Mouse (Mus musculus) stomach, embryonic 16.5 days (tissue): ENCODE measurements around the gene Gm49342. TPM values are rescaled to one million over a fixed set of nuclear protein-coding genes. Genes with fewer than 3 reads are reported as not detected.
"Not testable (repeated sequence)": the region's sequence is repeated elsewhere in the genome, so short reads cannot be mapped to it uniquely, and the experiment has no call there.

Experiments
- ATAC-seq: fragments of 200-750 bp; cut with Nextera tagmentation; 2 replicates; pipeline ENCODE4 v1.8.0; 2017; ENCODE audit warnings: moderate number of reproducible peaks, moderate TSS enrichment; ENCODE audit not compliant: insufficient read depth, low FRiP score
- H3K27ac ChIP-seq: fragments of 300-500 bp; sonication (generic); 2 replicates; pipeline ENCODE4 v1.5.1; 2014; ENCODE audit warnings: low read length
- H3K27me3 ChIP-seq: fragments of 300-500 bp; sonication (generic); 2 replicates; pipeline ENCODE4 v1.6.1; 2014; ENCODE audit warnings: low read length, control low read depth, mixed read lengths; ENCODE audit not compliant: control insufficient read depth, insufficient read depth
- H3K36me3 ChIP-seq: fragments of 300-500 bp; sonication (generic); 2 replicates; pipeline ENCODE4 v1.6.1; 2014; ENCODE audit warnings: low read length; ENCODE audit not compliant: control insufficient read depth, insufficient read depth
- H3K4me1 ChIP-seq: fragments of 300-500 bp; sonication (generic); 2 replicates; pipeline ENCODE4 v1.6.1; 2014; ENCODE audit warnings: low read length, control low read depth, mixed read lengths; ENCODE audit not compliant: control insufficient read depth, insufficient read depth
- H3K4me2 ChIP-seq: fragments of 300-500 bp; sonication (generic); 2 replicates; pipeline ENCODE4 v1.6.1; 2014; ENCODE audit warnings: low read depth, low read length, mixed read lengths
- H3K4me3 ChIP-seq: fragments of 300-500 bp; sonication (generic); replicated peaks from 2 replicates; pipeline ENCODE4 v1.5.1; 2014; ENCODE audit warnings: mild to moderate bottlenecking, low read length
- H3K9ac ChIP-seq: fragments of 300-500 bp; sonication (generic); 2 replicates; pipeline ENCODE4 v1.6.1; 2014; ENCODE audit warnings: low read length
- H3K9me3 ChIP-seq: fragments of 300-500 bp; sonication (generic); replicated peaks from 2 replicates; pipeline ENCODE4 v1.6.1; 2016; ENCODE audit warnings: low read length, control low read depth; ENCODE audit not compliant: control insufficient read depth
- WGBS: fragments of 180-500 bp; shearing (Covaris S2); extraction: QIAGEN DNeasy Blood & Tissue Kit; methylation state at CpG from one replicate; pipeline ENCODE4 v1.1.7; 2014; 5-methylcytosine and 5-hydroxymethylcytosine counted together
- polyA plus RNA-seq: library from polyadenylated mRNA; unstranded; fragments of >200 nt; fragmentation: Nextera tagmentation; extraction: Ambion mirVana; gene quantifications from 2 replicates; pipeline ENCODE4 v1.2.1, GENCODE M21; 2015

Gm49342 gene
- polyA plus RNA-seq, 1 experiment from 2014 or later = not detected

- H3K9me3 ChIP-seq = no peaks in the 10 kb centered on the region
- no peaks in the 10 kb centered on the region for H3K27me3 ChIP-seq
- H3K9ac ChIP-seq = no peak overlapping the region
- ATAC-seq = no peak
- H3K36me3 ChIP-seq = no peaks in the 10 kb centered on the region
- H3K4me2 ChIP-seq = no peak overlapping the region
- H3K4me3 ChIP-seq = no peak overlapping the region
- no peaks in the 10 kb centered on the region for H3K4me1 ChIP-seq
- H3K27ac ChIP-seq = no peak overlapping the region
- WGBS = 58% methylated on average over 1 of the region's 1 CpGs
Observed at GRCm38 (mm10) chr14:50970822-50971221, 26.5 kb downstream of the Gm49342 start.

- H3K4me2 ChIP-seq = not testable (repeated sequence)
Observed at GRCm38 (mm10) chr14:50973054-50973453, 28.7 kb downstream of the Gm49342 start.

GRCm38 (mm10) chr14:50973700-50974099 lies 29.4 kb downstream of the Gm49342 start:
- Histone ChIP-seq H3K4me1 (no peaks in the 10 kb centered on the region), H3K36me3 (no peaks in the 10 kb centered on the region), H3K9ac (no peak overlapping the region), H3K27me3 (no peaks in the 10 kb centered on the region), H3K4me3 (no peak overlapping the region), H3K9me3 (no peaks in the 10 kb centered on the region), H3K27ac (no peak overlapping the region), H3K4me2 (no peak overlapping the region)
- 35% methylated on average over 4 of the region's 4 CpGs for WGBS
- ATAC-seq = no peak

More at GRCm38 (mm10) chr14:50973054-50973453, 28.7 kb downstream of the Gm49342 start:
- not testable (repeated sequence) for ATAC-seq, H3K27me3 ChIP-seq, H3K27ac ChIP-seq, H3K4me3 ChIP-seq, H3K9ac ChIP-seq, H3K9me3 ChIP-seq, H3K4me1 ChIP-seq, H3K36me3 ChIP-seq
- 90% methylated on average over 5 of the region's 5 CpGs for WGBS

GRCm38 (mm10) chr14:50975001-50975400 lies 30.7 kb downstream of the Gm49342 start:
- Histone ChIP-seq H3K4me2 (no peak overlapping the region), H3K9ac (no peak overlapping the region), H3K36me3 (no peaks in the 10 kb centered on the region), H3K9me3 (no peaks in the 10 kb centered on the region), H3K4me3 (no peak overlapping the region), H3K4me1 (no peaks in the 10 kb centered on the region), H3K27me3 (no peaks in the 10 kb centered on the region), H3K27ac (no peak overlapping the region)
- no peak for ATAC-seq
- 64% methylated on average over 5 of the region's 5 CpGs for WGBS

- no peak for ATAC-seq
- WGBS = 31% methylated on average over 9 of the region's 9 CpGs
- Histone ChIP-seq H3K27ac (no peak overlapping the region), H3K4me3 (no peak overlapping the region), H3K4me2 (no peak overlapping the region), H3K4me1 (no peaks in the 10 kb centered on the region), H3K27me3 (no peaks in the 10 kb centered on the region), H3K36me3 (no peaks in the 10 kb centered on the region), H3K9ac (0 out of 2 replicates have a peak overlapping the region, but pooled peaks have one; percentile 41), H3K9me3 (no peaks in the 10 kb centered on the region)
Observed at GRCm38 (mm10) chr14:50976674-50977073, 32.4 kb downstream of the Gm49342 start.

GRCm38 (mm10) chr14:50978451-50978850 lies 34.1 kb downstream of the Gm49342 start:
- not testable (repeated sequence) for ATAC-seq, H3K9ac ChIP-seq, H3K4me2 ChIP-seq, H3K27ac ChIP-seq, H3K4me1 ChIP-seq, H3K4me3 ChIP-seq, H3K27me3 ChIP-seq, H3K9me3 ChIP-seq, H3K36me3 ChIP-seq
- 90% methylated on average over 6 of the region's 6 CpGs for WGBS

GRCm38 (mm10) chr14:50979631-50980030 lies 35.3 kb downstream of the Gm49342 start:
- H3K36me3 ChIP-seq = no peaks in the 10 kb centered on the region
- no peaks in the 10 kb centered on the region for H3K4me1 ChIP-seq
- H3K9ac ChIP-seq = no peak overlapping the region
- no peaks in the 10 kb centered on the region for H3K9me3 ChIP-seq
- no peak overlapping the region for H3K27ac ChIP-seq
- no peak for ATAC-seq
- H3K4me2 ChIP-seq = no peak overlapping the region
- H3K27me3 ChIP-seq = no peaks in the 10 kb centered on the region
- H3K4me3 ChIP-seq = no peak overlapping the region

- no peak for ATAC-seq
- Histone ChIP-seq H3K27ac (no peak overlapping the region), H3K36me3 (no peaks in the 10 kb centered on the region)
Observed at GRCm38 (mm10) chr14:50981207-50981606, 36.9 kb downstream of the Gm49342 start.

GRCm38 (mm10) chr14:50981837-50982236 lies 37.5 kb downstream of the Gm49342 start:
- Histone ChIP-seq H3K9ac (no peak overlapping the region), H3K27ac (no peak overlapping the region), H3K9me3 (no peaks in the 10 kb centered on the region), H3K36me3 (no peaks in the 10 kb centered on the region), H3K4me2 (no peak overlapping the region), H3K4me3 (no peak overlapping the region), H3K27me3 (no peaks in the 10 kb centered on the region), H3K4me1 (no peaks in the 10 kb centered on the region)
- ATAC-seq = no peak
- 59% methylated on average over 5 of the region's 5 CpGs for WGBS

More at GRCm38 (mm10) chr14:50981207-50981606, 36.9 kb downstream of the Gm49342 start:
- Histone ChIP-seq H3K9me3 (no peaks in the 10 kb centered on the region), H3K27me3 (no peaks in the 10 kb centered on the region), H3K4me3 (no peak overlapping the region), H3K9ac (no peak overlapping the region), H3K4me1 (no peaks in the 10 kb centered on the region), H3K4me2 (no peak overlapping the region)
- WGBS = 47% methylated on average over 2 of the region's 2 CpGs

- no peak for ATAC-seq
- WGBS = 84% methylated on average over 2 of the region's 2 CpGs
- Histone ChIP-seq H3K4me2 (no peak overlapping the region), H3K4me3 (no peak overlapping the region), H3K9me3 (no peaks in the 10 kb centered on the region), H3K4me1 (no peaks in the 10 kb centered on the region), H3K9ac (no peak overlapping the region), H3K36me3 (no peaks in the 10 kb centered on the region), H3K27me3 (no peaks in the 10 kb centered on the region), H3K27ac (no peak overlapping the region)
Observed at GRCm38 (mm10) chr14:50987668-50988067, 43.4 kb downstream of the Gm49342 start.
